Mouse (Mus musculus): Measurements from ENCODE around the gene Msl3. TPM values are rescaled to one million over a fixed set of nuclear protein-coding genes. Genes with fewer than 3 reads are reported as not detected.

The Msl3 gene
- polyA plus RNA-seq, 1 experiment from 2014 or later = 30.7 TPM

DNA sequence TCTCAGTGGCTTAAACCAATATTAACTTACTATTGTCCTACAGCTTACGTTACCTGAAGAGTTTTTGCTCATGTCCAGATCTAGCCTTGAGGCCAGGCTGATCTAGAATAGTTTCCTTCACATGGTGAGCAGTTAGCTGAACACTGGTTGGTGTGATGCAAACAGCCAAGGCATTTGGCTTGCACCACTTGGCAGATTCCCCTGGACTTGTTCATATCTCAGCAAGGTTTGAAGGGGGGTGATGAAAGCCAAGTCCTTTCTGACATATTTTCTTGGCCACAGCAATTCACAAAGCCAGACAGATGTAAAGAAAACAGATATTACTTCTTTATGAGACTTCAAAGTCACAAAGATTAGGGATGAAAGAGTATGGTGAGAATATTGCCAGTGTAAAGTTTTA is 30.2 kb downstream of the Msl3 start:
- 87% methylated on average over 1 of the region's 1 CpGs for WGBS
- Histone ChIP-seq H3K27ac (no peak overlapping the region), H3K9me3 (no peaks in the 10 kb centered on the region), H3K4me3 (no peak overlapping the region), H3K27me3 (ENCODE audit: poor library complexity, severe bottlenecking) (peaks cover 86% of the 10 kb centered on the region), H3K36me3 (replicated peaks) (no peaks in the 10 kb centered on the region), H3K4me1 (no peaks in the 10 kb centered on the region)
- DNase-seq (ENCODE audit: extremely low spot score, low spot score) = no peak

DNA sequence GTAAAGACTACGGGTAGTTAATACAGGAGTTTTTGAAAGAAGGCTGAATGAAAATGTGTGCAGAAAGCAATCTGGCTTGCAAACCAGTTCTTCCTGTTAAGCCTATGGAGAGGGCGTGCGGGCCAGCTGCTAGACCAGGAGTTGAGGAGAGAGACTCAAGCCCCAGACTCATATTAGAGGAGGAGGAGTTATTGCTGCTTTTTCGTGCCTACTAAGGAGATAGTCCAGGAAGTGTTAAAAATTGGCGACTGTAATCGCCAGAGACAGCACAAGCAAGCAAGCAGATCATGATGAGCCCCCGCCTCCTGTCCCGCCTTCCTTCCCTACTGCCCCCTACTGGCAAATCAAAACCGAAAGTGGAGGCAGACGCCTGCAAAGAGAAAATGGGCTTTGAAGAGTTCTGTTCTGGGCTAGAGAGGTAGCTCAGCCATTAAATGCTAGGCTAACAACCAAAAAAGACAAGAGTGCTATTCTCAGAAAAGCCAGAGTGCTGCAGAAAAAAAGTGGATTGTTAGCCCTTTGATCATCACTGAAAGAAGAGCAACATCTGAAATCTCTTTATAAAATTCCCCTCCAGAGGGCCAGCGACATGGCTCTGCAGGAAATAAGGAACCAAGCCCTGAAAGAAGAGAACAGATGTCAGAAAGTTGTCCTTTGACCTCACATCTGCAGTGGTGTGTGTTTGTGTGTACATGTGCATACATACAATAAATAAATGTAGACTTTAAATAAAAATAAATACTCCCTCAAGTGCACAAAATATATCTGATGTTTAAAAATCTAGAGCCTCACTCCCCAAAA is 33.9 kb downstream of the Msl3 start:
- H3K27me3 ChIP-seq (ENCODE audit: poor library complexity, severe bottlenecking) = peaks cover 80% of the 10 kb centered on the region
- DNase-seq (ENCODE audit: extremely low spot score, low spot score) = peak; percentile 34
- H3K4me1 ChIP-seq = no peaks in the 10 kb centered on the region
- no peaks in the 10 kb centered on the region for H3K36me3 ChIP-seq (replicated peaks)
- no peak overlapping the region for H3K27ac ChIP-seq
- H3K4me3 ChIP-seq = peak overlapping the region; percentile 43
- WGBS = 21% methylated on average over 11 of the region's 11 CpGs
- H3K9me3 ChIP-seq = no peaks in the 10 kb centered on the region

Other genes starting within 250 kb of the Msl3 start
- 0.10 and 0.17 TPM in 2 replicates for gene Frmpd4, start 96.7 kb downstream of the Msl3 start, polyA plus RNA-seq (2016; fragmentation: Nextera tagmentation; extraction: Ambion mirVana)
- 0.98 and 1.1 TPM in 2 replicates for gene Arhgap6, start 121.2 kb upstream of the Msl3 start, polyA plus RNA-seq (2016; fragmentation: Nextera tagmentation; extraction: Ambion mirVana)

All from forebrain, embryonic 10.5 days (tissue).